Mouse (Mus musculus) right cerebral cortex, postnatal 4 days (tissue): ENCODE measurements at regions not wholly inside any gene's neighbourhood (a gene's known extent, or its start where the extent isn't known, plus 50 kb on each side); places are given as distances from the start of the nearest gene placed in this dataset.

Experiments used
- DNase-seq: peaks from one replicate; pipeline ENCODE4 v3.0.0-alpha.2; 2022

GRCm38 (mm10) chr1:83832946-83833345 lies 424.9 kb upstream of the Sphkap start:
- no peak for DNase-seq

DNA sequence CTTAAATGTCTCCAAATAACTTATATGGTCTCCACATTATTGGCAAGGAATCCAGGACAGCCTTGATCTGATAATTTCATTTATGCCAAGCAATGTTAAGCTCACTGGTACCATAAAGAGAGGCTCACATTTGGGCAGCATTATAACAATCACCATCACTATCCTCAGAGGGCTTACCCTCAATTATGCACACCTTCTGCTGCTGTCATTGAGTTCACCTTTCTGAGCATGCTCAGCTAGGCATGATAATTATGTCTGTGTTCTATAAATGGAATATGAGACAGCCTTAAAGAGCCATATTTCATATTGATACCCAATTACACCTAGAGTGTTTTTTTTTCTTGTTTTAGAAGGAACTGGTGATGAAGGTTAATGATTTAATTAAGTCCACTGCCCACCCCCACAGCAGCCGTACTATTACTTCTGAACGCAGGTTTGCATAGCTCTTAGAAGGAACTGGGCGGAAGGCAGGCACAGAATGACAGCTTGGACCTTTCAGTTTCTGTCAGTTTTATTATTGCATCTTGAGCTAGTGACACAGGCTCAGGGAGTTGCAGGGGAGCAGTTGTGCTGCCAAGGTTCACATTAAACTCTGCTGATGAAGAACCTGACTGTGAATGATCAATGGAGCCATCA lies 424.0 kb upstream of the Sphkap start:
- DNase-seq = no peak

GRCm38 (mm10) chr1:83830025-83830645 lies 422.1 kb upstream of the Sphkap start:
- no peak for DNase-seq

DNA sequence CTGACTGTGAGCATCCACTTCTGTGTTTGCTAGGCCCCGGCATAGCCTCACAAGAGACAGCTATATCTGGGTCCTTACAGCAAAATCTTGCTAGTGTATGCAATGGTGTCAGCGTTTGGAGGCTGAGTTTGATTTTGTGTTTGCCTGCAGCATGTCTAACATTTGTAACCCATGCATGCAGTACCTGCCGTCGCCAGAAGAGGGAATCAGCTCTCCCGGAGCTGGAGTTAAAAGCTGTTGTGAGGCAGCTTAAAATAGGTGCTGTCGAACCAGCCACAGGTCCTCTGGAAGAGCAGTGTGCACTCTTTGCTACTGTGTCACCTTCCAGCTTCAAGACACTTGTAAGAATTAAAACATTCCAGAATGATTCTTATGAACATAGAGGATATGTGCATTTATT lies 403.2 kb upstream of the Sphkap start:
- peak; percentile 4 for DNase-seq

DNA sequence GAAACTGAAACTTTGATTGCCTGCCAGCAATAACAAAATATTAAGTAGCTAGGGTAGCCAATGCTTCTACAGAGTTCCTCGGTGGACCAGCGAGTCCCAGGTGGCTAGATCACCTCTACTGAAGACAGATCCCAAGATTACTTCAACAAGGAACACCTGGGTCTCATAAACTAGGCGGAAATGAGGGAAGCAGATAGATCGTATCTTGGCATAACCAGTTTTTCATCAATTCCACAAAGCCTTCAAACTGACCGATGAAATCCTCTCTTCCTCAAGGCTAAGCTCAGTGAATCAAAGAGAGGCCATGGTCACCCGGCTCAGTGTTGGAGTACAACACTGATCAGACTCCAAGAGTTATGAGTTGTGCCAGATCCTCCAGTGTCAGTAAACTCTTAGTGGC lies 400.4 kb upstream of the Sphkap start:
- DNase-seq = no peak

- DNase-seq = no peak
Observed at GRCm38 (mm10) chr1:83803345-83804041, 395.5 kb upstream of the Sphkap start.

- no peak for DNase-seq
Observed at GRCm38 (mm10) chr1:83801759-83802158, 393.8 kb upstream of the Sphkap start.

DNA sequence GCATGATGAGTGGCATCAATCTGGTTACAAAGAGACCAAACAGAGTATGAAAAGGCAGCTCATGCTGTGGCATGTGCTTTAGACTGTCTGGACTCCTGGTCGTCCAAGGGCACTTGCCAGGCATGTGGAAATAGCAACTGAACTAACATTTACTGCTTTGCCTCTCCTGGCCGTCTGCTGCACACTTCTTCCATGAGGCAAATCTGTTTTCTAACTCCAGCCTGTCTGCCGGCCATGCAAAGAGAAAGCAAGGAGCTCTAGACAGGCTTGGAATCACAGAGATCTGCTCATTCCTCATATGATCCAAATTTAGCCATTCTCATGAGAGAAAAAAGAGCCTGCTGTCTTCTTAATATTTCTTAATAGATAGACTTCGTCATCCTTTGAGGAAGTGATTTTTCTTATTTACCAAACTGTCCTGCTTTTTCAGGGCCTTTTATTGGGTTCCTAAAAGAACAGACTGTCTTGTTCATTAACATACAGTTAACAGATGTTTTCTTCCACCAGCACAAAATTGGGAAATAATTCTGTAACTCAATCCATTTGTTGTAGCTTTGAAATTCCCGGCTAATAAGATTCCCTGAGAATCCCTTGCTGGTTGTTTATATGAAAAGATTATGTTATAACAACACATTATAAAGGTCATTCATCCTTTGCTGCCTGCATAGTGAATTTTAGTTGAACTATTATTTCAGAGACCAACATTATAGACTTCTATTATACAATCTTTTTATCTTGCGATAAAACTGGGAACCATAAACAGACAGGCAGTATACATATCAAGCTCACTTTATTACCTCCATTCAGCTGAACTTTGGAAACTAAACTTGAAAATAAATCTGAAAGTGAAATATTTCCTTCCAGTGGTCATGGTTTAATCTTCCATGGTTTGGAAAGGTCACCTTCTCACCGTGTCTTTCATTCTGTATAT lies 389.2 kb upstream of the Sphkap start:
- peak; percentile 2 for DNase-seq

DNA sequence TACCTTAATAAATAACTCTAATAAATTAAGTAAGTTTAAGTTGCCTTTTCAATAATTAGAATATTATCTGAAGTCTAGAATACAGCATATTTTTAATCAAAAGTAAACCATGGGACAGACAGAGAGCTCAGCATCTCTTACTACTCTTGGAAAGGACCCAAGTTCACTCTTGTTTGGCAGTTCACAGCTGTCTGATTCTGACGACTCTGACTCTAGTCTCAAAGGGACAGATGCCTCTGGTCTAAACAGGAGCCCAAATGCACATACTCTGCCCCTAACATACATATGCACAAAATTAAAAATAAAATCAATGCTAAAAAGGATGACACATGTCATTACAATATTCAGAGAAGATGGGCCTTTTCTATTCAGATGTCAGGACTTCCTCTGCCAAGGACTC lies 369.2 kb upstream of the Sphkap start:
- no peak for DNase-seq

DNA sequence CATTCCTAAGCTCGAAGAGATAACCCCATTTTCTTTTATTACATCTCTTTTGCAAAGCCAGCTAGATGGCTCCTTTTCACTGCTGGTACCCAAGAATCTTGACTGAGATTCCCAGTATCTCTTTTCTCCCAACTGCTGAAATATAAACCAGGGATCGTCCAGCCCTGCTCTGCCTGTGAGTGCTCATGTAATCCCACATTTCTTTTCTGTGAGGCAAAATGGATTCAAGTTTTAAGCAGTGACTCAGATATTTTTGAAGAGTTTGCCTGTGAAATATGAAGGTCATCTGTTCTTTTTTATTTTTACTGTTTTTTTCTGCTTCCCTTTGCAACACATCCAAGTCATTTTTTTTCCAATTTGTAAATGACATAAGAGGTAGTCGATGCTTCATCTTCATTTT lies 363.2 kb upstream of the Sphkap start:
- no peak for DNase-seq

- DNase-seq = no peak
Observed at GRCm38 (mm10) chr1:83761499-83761898, 353.5 kb upstream of the Sphkap start.

- no peak for DNase-seq
Observed at GRCm38 (mm10) chr1:83756866-83757265, 348.9 kb upstream of the Sphkap start.

GRCm38 (mm10) chr1:83755336-83755735 lies 347.3 kb upstream of the Sphkap start:
- DNase-seq = no peak

DNA sequence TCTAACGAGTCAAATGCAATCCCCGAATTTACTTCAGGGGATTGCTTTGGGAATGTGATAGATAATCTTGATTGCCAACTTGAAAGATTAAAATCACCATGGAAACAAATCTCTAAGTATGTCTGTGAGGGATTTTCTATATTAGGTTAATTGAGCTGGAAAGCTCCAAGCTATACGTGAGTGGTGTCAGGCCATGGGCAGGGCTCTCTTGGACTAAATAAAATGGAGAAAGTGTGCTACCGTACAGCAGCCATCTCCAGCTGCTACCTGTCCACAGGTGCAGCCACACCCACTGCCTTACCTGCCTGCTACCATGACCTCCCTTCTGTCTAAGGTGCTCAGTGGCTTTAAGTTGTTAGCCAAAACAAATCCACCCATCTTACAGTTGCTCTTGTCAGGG lies 345.0 kb upstream of the Sphkap start:
- no peak for DNase-seq

DNA sequence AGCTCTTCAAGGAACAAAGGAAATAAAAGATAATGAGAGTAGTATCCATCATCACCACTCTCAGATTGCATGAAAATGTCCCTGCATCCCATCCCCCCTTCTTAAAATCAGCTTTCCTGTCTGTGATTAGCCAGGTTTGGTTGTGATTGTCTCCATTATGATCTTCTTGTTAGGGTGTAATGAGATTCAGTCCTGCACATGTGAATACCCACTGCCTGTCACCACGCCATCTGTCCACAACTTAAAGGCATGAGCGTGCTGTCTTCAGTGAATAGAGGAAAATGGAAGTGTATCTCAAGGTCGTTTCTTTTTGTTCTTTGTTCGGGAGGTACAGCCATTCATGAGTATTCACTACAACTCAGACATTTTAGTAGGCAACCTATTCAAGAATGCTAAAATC lies 341.0 kb upstream of the Sphkap start:
- peak; percentile 5 for DNase-seq

DNA sequence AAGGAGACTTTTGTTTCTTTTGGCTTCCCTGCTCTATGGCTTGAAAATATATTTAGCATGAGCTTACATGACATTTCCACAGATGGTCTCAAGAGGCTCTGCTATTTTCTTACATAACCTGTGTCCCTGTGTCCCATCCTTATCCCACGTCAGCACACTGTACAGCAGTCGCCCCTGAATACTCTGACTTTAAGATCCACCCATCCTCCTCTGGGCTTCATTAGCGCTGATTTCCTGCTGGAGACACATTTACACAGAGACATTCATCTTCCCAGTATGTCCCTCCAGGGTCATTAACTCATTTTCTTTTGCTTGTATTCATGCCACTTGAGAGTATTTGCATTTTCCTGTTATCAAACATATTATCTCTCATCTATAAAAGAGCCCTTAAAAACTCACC lies 340.1 kb upstream of the Sphkap start:
- DNase-seq = no peak

- DNase-seq = no peak
Observed at GRCm38 (mm10) chr1:83747412-83747811, 339.4 kb upstream of the Sphkap start.

GRCm38 (mm10) chr1:83746036-83746435 lies 338.0 kb upstream of the Sphkap start:
- DNase-seq = peak; percentile 17

GRCm38 (mm10) chr1:83736428-83737117 lies 328.6 kb upstream of the Sphkap start:
- peak; percentile 20 for DNase-seq

- no peak for DNase-seq
Observed at GRCm38 (mm10) chr1:83731682-83732081, 323.7 kb upstream of the Sphkap start.

- no peak for DNase-seq
Observed at GRCm38 (mm10) chr1:83728810-83729209, 320.8 kb upstream of the Sphkap start.

DNA sequence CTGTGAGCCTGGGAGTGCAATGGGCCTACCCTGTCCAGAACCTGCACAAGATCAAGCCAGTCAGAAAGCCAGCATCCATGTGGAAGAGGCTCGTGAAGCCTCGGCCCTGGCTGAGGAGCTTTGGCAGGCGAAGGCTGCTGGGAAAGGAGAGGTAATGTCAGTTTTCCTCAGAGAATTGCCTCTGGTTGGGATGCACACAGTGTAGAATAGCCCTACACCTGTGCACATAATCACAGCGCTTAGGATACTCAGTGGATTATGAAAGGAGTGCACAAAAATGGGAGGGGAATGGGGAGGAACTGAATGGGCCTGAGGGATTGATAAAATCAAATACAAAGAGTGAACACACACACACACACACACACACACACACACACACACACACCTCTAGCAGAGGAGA lies 319.9 kb upstream of the Sphkap start:
- DNase-seq = no peak

- peak; percentile 8 for DNase-seq
Observed at GRCm38 (mm10) chr1:83727215-83727614, 319.2 kb upstream of the Sphkap start.
